Mouse (Mus musculus) midbrain, embryonic 10.5 days (tissue): ENCODE results near the gene Cabp4. TPM values are rescaled to one million over a fixed set of nuclear protein-coding genes. Genes with fewer than 3 reads are reported as not detected.
A peak's percentile ranks its signal among the peaks of the same experiment; 100 is the strongest.
"Not testable (repeated sequence)": the region's sequence is repeated elsewhere in the genome, so short reads cannot be mapped to it uniquely, and the experiment has no call there.

ENCODE experiments used
- DNase-seq: peaks from one replicate; pipeline ENCODE4 v3.0.0-alpha.2; 2017; ENCODE audit warnings: low spot score
- H3K27ac ChIP-seq: fragments of 300-500 bp; sonication (generic); replicated peaks from 2 replicates; pipeline ENCODE4 v1.5.1; 2016; ENCODE audit warnings: mild to moderate bottlenecking
- H3K27me3 ChIP-seq: fragments of 300-500 bp; sonication (generic); 2 replicates; pipeline ENCODE4 v1.6.1; 2016; ENCODE audit warnings: low read depth, mild to moderate bottlenecking; ENCODE audit not compliant: poor library complexity, severe bottlenecking
- H3K36me3 ChIP-seq: fragments of 300-500 bp; sonication (generic); 2 replicates; pipeline ENCODE4 v1.6.1; 2016; ENCODE audit warnings: mild to moderate bottlenecking, moderate library complexity
- H3K4me1 ChIP-seq: fragments of 300-500 bp; sonication (generic); 2 replicates; pipeline ENCODE4 v1.6.1; 2016
- H3K4me3 ChIP-seq: fragments of 300-500 bp; sonication (generic); 2 replicates; pipeline ENCODE4 v1.5.1; 2016; ENCODE audit warnings: mild to moderate bottlenecking, moderate library complexity
- H3K9me3 ChIP-seq: fragments of 300-500 bp; sonication (generic); replicated peaks from 2 replicates; pipeline ENCODE4 v1.6.1; 2016; ENCODE audit warnings: mild to moderate bottlenecking
- WGBS: fragments of 180-500 bp; shearing (Covaris S2); methylation state at CpG from one replicate; pipeline ENCODE4 v1.1.7; 2016; 5-methylcytosine and 5-hydroxymethylcytosine counted together
- polyA plus RNA-seq: library from polyadenylated mRNA; unstranded; fragments of >200 nt; fragmentation: Nextera tagmentation; extraction: Ambion mirVana; gene quantifications from 2 replicates; pipeline ENCODE4 v1.2.1, GENCODE M21; 2016

Cabp4 gene
- polyA plus RNA-seq, 1 experiment from 2014 or later = not detected

GRCm38 (mm10) chr19:4124432-4124831, 19.4 kb downstream of the Cabp4 start:
- peaks cover 8% of the 10 kb centered on the region; the same call in 1 of the 2 replicates for H3K27me3 ChIP-seq
- DNase-seq = no peak
- no peak overlapping the region for H3K4me3 ChIP-seq
- peaks cover 21% of the 10 kb centered on the region for H3K36me3 ChIP-seq
- H3K4me1 ChIP-seq = peaks cover 36% of the 10 kb centered on the region
- no peaks in the 10 kb centered on the region for H3K9me3 ChIP-seq
- WGBS = 89% methylated on average over 4 of the region's 4 CpGs
- no peak overlapping the region for H3K27ac ChIP-seq

- WGBS = 86% methylated on average over 7 of the region's 7 CpGs
- no peak for DNase-seq
- no peaks in the 10 kb centered on the region for H3K9me3 ChIP-seq
Measured at GRCm38 (mm10) chr19:4122411-4123370, 21.1 kb downstream of the Cabp4 start.

GRCm38 (mm10) chr19:4121896-4122295, 21.9 kb downstream of the Cabp4 start:
- Histone ChIP-seq H3K4me1 (peaks cover 27% of the 10 kb centered on the region), H3K27ac (0 out of 2 replicates have a peak overlapping the region, but pooled peaks have one; percentile 42), H3K36me3 (peaks cover 14% of the 10 kb centered on the region), H3K4me3 (peak overlapping the region; percentile 61; the same call in 1 of the 2 replicates)
- WGBS = 61% methylated on average over 6 of the region's 6 CpGs
- not testable (repeated sequence) for H3K9me3 ChIP-seq, DNase-seq, H3K27me3 ChIP-seq

More at GRCm38 (mm10) chr19:4122411-4123370, 21.1 kb downstream of the Cabp4 start:
- H3K27me3 ChIP-seq = peaks cover 8% of the 10 kb centered on the region; the same call in 1 of the 2 replicates
- no peak overlapping the region for H3K4me3 ChIP-seq
- H3K27ac ChIP-seq = no peak overlapping the region
- peaks cover 10% of the 10 kb centered on the region for H3K36me3 ChIP-seq
- H3K4me1 ChIP-seq = peaks cover 35% of the 10 kb centered on the region

- peak overlapping the region; percentile 61 for H3K4me3 ChIP-seq
- H3K4me1 ChIP-seq = peaks cover 21% of the 10 kb centered on the region
- WGBS = 3% methylated on average over 38 of the region's 38 CpGs
- H3K9me3 ChIP-seq = no peaks in the 10 kb centered on the region
- peaks cover 8% of the 10 kb centered on the region; the same call in 1 of the 2 replicates for H3K27me3 ChIP-seq
- H3K27ac ChIP-seq = peak overlapping the region; percentile 90
- H3K36me3 ChIP-seq = peaks cover 20% of the 10 kb centered on the region
- DNase-seq = peak; percentile 96
Measured at GRCm38 (mm10) chr19:4121097-4121805, 22.6 kb downstream of the Cabp4 start.

- DNase-seq = no peak
- H3K36me3 ChIP-seq = peaks cover 28% of the 10 kb centered on the region
- peaks cover 19% of the 10 kb centered on the region for H3K4me1 ChIP-seq
- no peaks in the 10 kb centered on the region for H3K9me3 ChIP-seq
- H3K27me3 ChIP-seq = peaks cover 8% of the 10 kb centered on the region; the same call in 1 of the 2 replicates
- 96% methylated on average over 2 of the region's 2 CpGs for WGBS
- peak overlapping the region; percentile 61 for H3K4me3 ChIP-seq
- no peak overlapping the region for H3K27ac ChIP-seq
Measured at GRCm38 (mm10) chr19:4120496-4120895, 23.3 kb downstream of the Cabp4 start.

- Histone ChIP-seq H3K4me1 (peaks cover 14% of the 10 kb centered on the region), H3K4me3 (peak overlapping the region; percentile 61; the same call in 1 of the 2 replicates), H3K27me3 (peaks cover 8% of the 10 kb centered on the region; the same call in 1 of the 2 replicates), H3K36me3 (peaks cover 34% of the 10 kb centered on the region), H3K27ac (no peak overlapping the region), H3K9me3 (no peaks in the 10 kb centered on the region)
- WGBS = 87% methylated on average over 6 of the region's 6 CpGs
- no peak for DNase-seq
Measured at GRCm38 (mm10) chr19:4119716-4120487, 23.9 kb downstream of the Cabp4 start.

GRCm38 (mm10) chr19:4118350-4118749, 25.5 kb downstream of the Cabp4 start:
- Histone ChIP-seq H3K27ac (no peak overlapping the region), H3K27me3 (peaks cover 8% of the 10 kb centered on the region; the same call in 1 of the 2 replicates), H3K4me3 (no peak overlapping the region), H3K4me1 (peaks cover 14% of the 10 kb centered on the region), H3K36me3 (peaks cover 49% of the 10 kb centered on the region), H3K9me3 (no peaks in the 10 kb centered on the region)
- DNase-seq = no peak
- WGBS = 95% methylated on average over 2 of the region's 2 CpGs

GRCm38 (mm10) chr19:4117006-4117405, 26.8 kb downstream of the Cabp4 start:
- H3K9me3 ChIP-seq = no peaks in the 10 kb centered on the region
- H3K27me3 ChIP-seq = peaks cover 8% of the 10 kb centered on the region; the same call in 1 of the 2 replicates
- no peak overlapping the region for H3K4me3 ChIP-seq
- H3K27ac ChIP-seq = no peak overlapping the region
- 97% methylated on average over 7 of the region's 7 CpGs for WGBS
- DNase-seq = no peak
- peaks cover 63% of the 10 kb centered on the region for H3K36me3 ChIP-seq
- H3K4me1 ChIP-seq = peaks cover 14% of the 10 kb centered on the region

- H3K9me3 ChIP-seq = no peaks in the 10 kb centered on the region
- H3K27ac ChIP-seq = no peak overlapping the region
- H3K4me3 ChIP-seq = no peak overlapping the region
- 87% methylated on average over 11 of the region's 11 CpGs for WGBS
- DNase-seq = no peak
- H3K4me1 ChIP-seq = peaks cover 9% of the 10 kb centered on the region
- H3K36me3 ChIP-seq = peaks cover 74% of the 10 kb centered on the region
- peaks cover 8% of the 10 kb centered on the region; the same call in 1 of the 2 replicates for H3K27me3 ChIP-seq
Measured at GRCm38 (mm10) chr19:4115816-4116215, 28.0 kb downstream of the Cabp4 start.

GRCm38 (mm10) chr19:4115144-4115543, 28.7 kb downstream of the Cabp4 start:
- no peak for DNase-seq
- 92% methylated on average over 10 of the region's 10 CpGs for WGBS
- Histone ChIP-seq H3K36me3 (peaks cover 78% of the 10 kb centered on the region), H3K27ac (no peak overlapping the region), H3K4me3 (no peak overlapping the region), H3K27me3 (peaks cover 5% of the 10 kb centered on the region; the same call in 1 of the 2 replicates), H3K4me1 (peaks cover 2% of the 10 kb centered on the region), H3K9me3 (no peaks in the 10 kb centered on the region)

GRCm38 (mm10) chr19:4114551-4114950, 29.3 kb downstream of the Cabp4 start:
- WGBS = 92% methylated on average over 10 of the region's 10 CpGs
- Histone ChIP-seq H3K4me3 (no peak overlapping the region), H3K27me3 (no peaks in the 10 kb centered on the region), H3K4me1 (no peaks in the 10 kb centered on the region), H3K9me3 (no peaks in the 10 kb centered on the region), H3K36me3 (peaks cover 78% of the 10 kb centered on the region), H3K27ac (no peak overlapping the region)
- no peak for DNase-seq

GRCm38 (mm10) chr19:4113806-4114230, 30.0 kb downstream of the Cabp4 start:
- Histone ChIP-seq H3K27me3 (no peaks in the 10 kb centered on the region), H3K27ac (no peak overlapping the region), H3K4me3 (no peak overlapping the region), H3K36me3 (peaks cover 78% of the 10 kb centered on the region), H3K4me1 (no peaks in the 10 kb centered on the region), H3K9me3 (no peaks in the 10 kb centered on the region)
- DNase-seq = no peak
- WGBS = 68% methylated on average over 5 of the region's 5 CpGs
